Mouse (Mus musculus): ENCODE measurements at regions not wholly inside any gene's neighbourhood (a gene's known extent, or its start where the extent isn't known, plus 50 kb on each side); places are given as distances from the start of the nearest gene placed in this dataset.

GRCm38 (mm10) chr13:119233030-119233385, 195.4 kb upstream of the Paip1 start:
- Histone ChIP-seq H3K9ac (ENCODE audit: insufficient read depth, low read depth, low read length, poor library complexity, severe bottlenecking) (no peak overlapping the region), H3K9me3 (ENCODE audit: control insufficient read depth, insufficient read depth, low read depth, low read length) (no peaks in the 10 kb centered on the region), H3K4me3 (ENCODE audit: insufficient read depth in 1 of 2, low read depth in 1 of 2, low read length in 2 of 2, poor library complexity in 1 of 2, severe bottlenecking in 1 of 2) (no peak overlapping the region), H3K36me3 (ENCODE audit: control insufficient read depth, insufficient read depth, low read length, poor library complexity, severe bottlenecking) (no peaks in the 10 kb centered on the region), H3K4me1 (ENCODE audit: control insufficient read depth in 2 of 2, insufficient read depth in 2 of 2, low read length in 2 of 2, poor library complexity in 1 of 2) (no peaks in the 10 kb centered on the region), H3K27ac (ENCODE audit: insufficient read depth, low read depth, low read length, poor library complexity, severe bottlenecking) (no peak overlapping the region)
- no peak for DNase-seq (ENCODE audit: low read depth, low spot score)
- in situ Hi-C loops (cut with MboI; ENCODE audit: low sequenced_read_pairs in 2 of 2, unreplicated experiment in 2 of 2) = no loop called here
- TF ChIP-seq CHD2 (IDR thresholded peaks at IDR 0.05; ENCODE audit: low read depth, low read length) = no peak
- no peak for TF ChIP-seq MAFK (IDR thresholded peaks at IDR 0.05; ENCODE audit: insufficient read depth, low read depth, low read length)
- no peak for TF ChIP-seq ZC3H11A (IDR thresholded peaks at IDR 0.05; ENCODE audit: borderline replicate concordance, low read depth, low read length)
- no peak for TF ChIP-seq HCFC1 (IDR thresholded peaks at IDR 0.05; ENCODE audit: borderline replicate concordance, insufficient read depth, low read length)
- no peak for TF ChIP-seq ZNF384 (IDR thresholded peaks at IDR 0.05; ENCODE audit: low read depth, low read length)

- no peak overlapping the region for H3K4me3 ChIP-seq (ENCODE audit: insufficient read depth in 1 of 2, low read depth in 1 of 2, low read length in 2 of 2, poor library complexity in 1 of 2, severe bottlenecking in 1 of 2)
Observed at GRCm38 (mm10) chr13:119233869-119234268, 194.5 kb upstream of the Paip1 start.

GRCm38 (mm10) chr13:119242358-119242757, 186.0 kb upstream of the Paip1 start:
- TF ChIP-seq CHD2 (IDR thresholded peaks at IDR 0.05; ENCODE audit: low read depth, low read length) (no peak), ZC3H11A (IDR thresholded peaks at IDR 0.05; ENCODE audit: borderline replicate concordance, low read depth, low read length) (no peak), HCFC1 (IDR thresholded peaks at IDR 0.05; ENCODE audit: borderline replicate concordance, insufficient read depth, low read length) (no peak), MAFK (IDR thresholded peaks at IDR 0.05; ENCODE audit: insufficient read depth, low read depth, low read length) (no peak), ZNF384 (IDR thresholded peaks at IDR 0.05; ENCODE audit: low read depth, low read length) (no peak)
- Histone ChIP-seq H3K27ac (ENCODE audit: insufficient read depth, low read depth, low read length, poor library complexity, severe bottlenecking) (no peak overlapping the region), H3K9me3 (ENCODE audit: control insufficient read depth, insufficient read depth, low read depth, low read length) (no peaks in the 10 kb centered on the region), H3K4me3 (ENCODE audit: insufficient read depth in 1 of 2, low read depth in 1 of 2, low read length in 2 of 2, poor library complexity in 1 of 2, severe bottlenecking in 1 of 2) (no peak overlapping the region), H3K9ac (ENCODE audit: insufficient read depth, low read depth, low read length, poor library complexity, severe bottlenecking) (no peak overlapping the region), H3K36me3 (ENCODE audit: control insufficient read depth, insufficient read depth, low read length, poor library complexity, severe bottlenecking) (no peaks in the 10 kb centered on the region), H3K4me1 (ENCODE audit: control insufficient read depth in 2 of 2, insufficient read depth in 2 of 2, low read length in 2 of 2, poor library complexity in 1 of 2) (no peaks in the 10 kb centered on the region)
- DNase-seq (ENCODE audit: low read depth, low spot score) = no peak
- in situ Hi-C loops (cut with MboI; ENCODE audit: low sequenced_read_pairs in 2 of 2, unreplicated experiment in 2 of 2) = no loop called here

More at GRCm38 (mm10) chr13:119233869-119234268, 194.5 kb upstream of the Paip1 start:
- TF ChIP-seq MAFK (IDR thresholded peaks at IDR 0.05; ENCODE audit: insufficient read depth, low read depth, low read length) (no peak), HCFC1 (IDR thresholded peaks at IDR 0.05; ENCODE audit: borderline replicate concordance, insufficient read depth, low read length) (no peak), ZC3H11A (IDR thresholded peaks at IDR 0.05; ENCODE audit: borderline replicate concordance, low read depth, low read length) (no peak), ZNF384 (IDR thresholded peaks at IDR 0.05; ENCODE audit: low read depth, low read length) (no peak), CHD2 (IDR thresholded peaks at IDR 0.05; ENCODE audit: low read depth, low read length) (no peak)
- Histone ChIP-seq H3K9ac (ENCODE audit: insufficient read depth, low read depth, low read length, poor library complexity, severe bottlenecking) (no peak overlapping the region), H3K4me1 (ENCODE audit: control insufficient read depth in 2 of 2, insufficient read depth in 2 of 2, low read length in 2 of 2, poor library complexity in 1 of 2) (no peaks in the 10 kb centered on the region), H3K27ac (ENCODE audit: insufficient read depth, low read depth, low read length, poor library complexity, severe bottlenecking) (no peak overlapping the region), H3K9me3 (ENCODE audit: control insufficient read depth, insufficient read depth, low read depth, low read length) (no peaks in the 10 kb centered on the region), H3K36me3 (ENCODE audit: control insufficient read depth, insufficient read depth, low read length, poor library complexity, severe bottlenecking) (no peaks in the 10 kb centered on the region)
- DNase-seq (ENCODE audit: low read depth, low spot score) = no peak
- in situ Hi-C loops (cut with MboI; ENCODE audit: low sequenced_read_pairs in 2 of 2, unreplicated experiment in 2 of 2) = no loop called here

GRCm38 (mm10) chr13:119247101-119247500, 181.3 kb upstream of the Paip1 start:
- Histone ChIP-seq H3K9me3 (ENCODE audit: control insufficient read depth, insufficient read depth, low read depth, low read length) (no peaks in the 10 kb centered on the region), H3K27ac (ENCODE audit: insufficient read depth, low read depth, low read length, poor library complexity, severe bottlenecking) (no peak overlapping the region), H3K4me3 (ENCODE audit: insufficient read depth in 1 of 2, low read depth in 1 of 2, low read length in 2 of 2, poor library complexity in 1 of 2, severe bottlenecking in 1 of 2) (no peak overlapping the region), H3K9ac (ENCODE audit: insufficient read depth, low read depth, low read length, poor library complexity, severe bottlenecking) (no peak overlapping the region), H3K4me1 (ENCODE audit: control insufficient read depth in 2 of 2, insufficient read depth in 2 of 2, low read length in 2 of 2, poor library complexity in 1 of 2) (no peaks in the 10 kb centered on the region), H3K36me3 (ENCODE audit: control insufficient read depth, insufficient read depth, low read length, poor library complexity, severe bottlenecking) (no peaks in the 10 kb centered on the region)
- in situ Hi-C loops (cut with MboI; ENCODE audit: low sequenced_read_pairs in 2 of 2, unreplicated experiment in 2 of 2) = no loop called here
- TF ChIP-seq MAFK (IDR thresholded peaks at IDR 0.05; ENCODE audit: insufficient read depth, low read depth, low read length) = no peak
- no peak for TF ChIP-seq ZC3H11A (IDR thresholded peaks at IDR 0.05; ENCODE audit: borderline replicate concordance, low read depth, low read length)
- no peak for DNase-seq (ENCODE audit: low read depth, low spot score)

GRCm38 (mm10) chr13:119252006-119252405, 176.4 kb upstream of the Paip1 start:
- in situ Hi-C loops (cut with MboI; ENCODE audit: low sequenced_read_pairs in 2 of 2, unreplicated experiment in 2 of 2) = no loop called here
- no peaks in the 10 kb centered on the region for H3K4me1 ChIP-seq (ENCODE audit: control insufficient read depth in 2 of 2, insufficient read depth in 2 of 2, low read length in 2 of 2, poor library complexity in 1 of 2)
- DNase-seq (ENCODE audit: low read depth, low spot score) = no peak
- TF ChIP-seq ZNF384 (IDR thresholded peaks at IDR 0.05; ENCODE audit: low read depth, low read length) = no peak
- TF ChIP-seq ZC3H11A (IDR thresholded peaks at IDR 0.05; ENCODE audit: borderline replicate concordance, low read depth, low read length) = no peak
- no peak for TF ChIP-seq MAFK (IDR thresholded peaks at IDR 0.05; ENCODE audit: insufficient read depth, low read depth, low read length)
- no peak for TF ChIP-seq HCFC1 (IDR thresholded peaks at IDR 0.05; ENCODE audit: borderline replicate concordance, insufficient read depth, low read length)
- no peak for TF ChIP-seq CHD2 (IDR thresholded peaks at IDR 0.05; ENCODE audit: low read depth, low read length)
- no peak overlapping the region for H3K27ac ChIP-seq (ENCODE audit: insufficient read depth, low read depth, low read length, poor library complexity, severe bottlenecking)
- no peaks in the 10 kb centered on the region for H3K36me3 ChIP-seq (ENCODE audit: control insufficient read depth, insufficient read depth, low read length, poor library complexity, severe bottlenecking)
- H3K9ac ChIP-seq (ENCODE audit: insufficient read depth, low read depth, low read length, poor library complexity, severe bottlenecking) = no peak overlapping the region
- no peaks in the 10 kb centered on the region for H3K9me3 ChIP-seq (ENCODE audit: control insufficient read depth, insufficient read depth, low read depth, low read length)
- no peak overlapping the region for H3K4me3 ChIP-seq (ENCODE audit: insufficient read depth in 1 of 2, low read depth in 1 of 2, low read length in 2 of 2, poor library complexity in 1 of 2, severe bottlenecking in 1 of 2)

All from ES-E14 (cell line).